Mouse (Mus musculus) T-helper 1 cell (primary cell): ENCODE measurements at regions not wholly inside any gene's neighbourhood (a gene's known extent, or its start where the extent isn't known, plus 50 kb on each side); places are given as distances from the start of the nearest gene placed in this dataset.
"Not testable (repeated sequence)": the region's sequence is repeated elsewhere in the genome, so short reads cannot be mapped to it uniquely, and the experiment has no call there.

ENCODE experiments used
- in situ Hi-C: fragments of 300-600 bp; cut with MboI, MseI; formaldehyde crosslinking; loops from one replicate; pipeline ENCODE4 v1.15.1; 2025; ENCODE audit warnings: high pct_unique_total_duplicates

- in situ Hi-C loops: no loop called here
Observed at GRCm38 (mm10) chr13:28842811-28843210, 110.7 kb downstream of the Sox4 start.

- in situ Hi-C loops: no loop called here
Observed at GRCm38 (mm10) chr13:28840142-28840541, 113.4 kb downstream of the Sox4 start.

GRCm38 (mm10) chr13:28839084-28839483, 114.4 kb downstream of the Sox4 start:
- in situ Hi-C loops: no loop called here

GRCm38 (mm10) chr13:28838216-28838615, 115.3 kb downstream of the Sox4 start:
- in situ Hi-C loops: no loop called here

- in situ Hi-C loops: not testable (repeated sequence)
Observed at GRCm38 (mm10) chr13:28837196-28837595, 116.3 kb downstream of the Sox4 start.

GRCm38 (mm10) chr13:28833700-28834065, 119.8 kb downstream of the Sox4 start:
- in situ Hi-C loops: no loop called here

GRCm38 (mm10) chr13:28832855-28833699, 120.4 kb downstream of the Sox4 start:
- in situ Hi-C loops: no loop called here

- in situ Hi-C loops: no loop called here
Observed at GRCm38 (mm10) chr13:28826284-28826683, 127.2 kb downstream of the Sox4 start.

- in situ Hi-C loops: no loop called here
Observed at GRCm38 (mm10) chr13:28823985-28824384, 129.5 kb downstream of the Sox4 start.

GRCm38 (mm10) chr13:28823311-28823880, 130.1 kb downstream of the Sox4 start:
- in situ Hi-C loops: no loop called here

- in situ Hi-C loops: no loop called here
Observed at GRCm38 (mm10) chr13:28820868-28821533, 132.5 kb downstream of the Sox4 start.

- in situ Hi-C loops: no loop called here
Observed at GRCm38 (mm10) chr13:28814127-28814526, 139.4 kb downstream of the Sox4 start.

GRCm38 (mm10) chr13:28811667-28812575, 141.6 kb downstream of the Sox4 start:
- in situ Hi-C loops: no loop called here

GRCm38 (mm10) chr13:28811081-28811439, 142.5 kb downstream of the Sox4 start:
- in situ Hi-C loops: no loop called here

GRCm38 (mm10) chr13:28810326-28811080, 143.0 kb downstream of the Sox4 start:
- in situ Hi-C loops: no loop called here

GRCm38 (mm10) chr13:28805302-28805701, 148.2 kb downstream of the Sox4 start:
- in situ Hi-C loops: no loop called here

- in situ Hi-C loops: no loop called here
Observed at GRCm38 (mm10) chr13:28801210-28801954, 152.1 kb downstream of the Sox4 start.

GRCm38 (mm10) chr13:28800676-28801075, 152.8 kb downstream of the Sox4 start:
- in situ Hi-C loops: no loop called here

- in situ Hi-C loops: no loop called here
Observed at GRCm38 (mm10) chr13:28799474-28799873, 154.0 kb downstream of the Sox4 start.
